Mouse (Mus musculus) cerebellum, adult 2 months (tissue): ENCODE results near the gene Chit1.

Experiments used
- CTCF ChIP-seq: fragments of 200-500 bp; IDR thresholded peaks from 2 replicates; pipeline ENCODE4 v1.5.1; 2011; ENCODE audit warnings: low read depth, mild to moderate bottlenecking, control low read depth, low read length, moderate library complexity, borderline replicate concordance; ENCODE audit not compliant: insufficient read depth
- POLR2A ChIP-seq: fragments of 200-500 bp; IDR thresholded peaks from 2 replicates; pipeline ENCODE4 v1.6.1; 2011; ENCODE audit warnings: low read length, control low read depth, borderline replicate concordance; ENCODE audit not compliant: insufficient read depth

GRCm38 (mm10) chr1:134193126-134193525 is 82.1 kb downstream of the Chit1 start, which contains the start of gene Mybph:
- TF ChIP-seq CTCF, result no peak
- no peak for TF ChIP-seq POLR2A
